Mouse (Mus musculus) E14TG2a.4 (cell line): Measurements from ENCODE around the gene Topaz1.

Source experiments
- CTCF ChIP-seq: conservative IDR thresholded peaks from 2 replicates; pipeline ENCODE4 v1.5.1; 2014; ENCODE audit warnings: low read length
- NANOG ChIP-seq: IDR thresholded peaks from 2 replicates; pipeline ENCODE4 v1.6.1; 2014; ENCODE audit warnings: borderline replicate concordance, low read length, mixed read lengths

DNA sequence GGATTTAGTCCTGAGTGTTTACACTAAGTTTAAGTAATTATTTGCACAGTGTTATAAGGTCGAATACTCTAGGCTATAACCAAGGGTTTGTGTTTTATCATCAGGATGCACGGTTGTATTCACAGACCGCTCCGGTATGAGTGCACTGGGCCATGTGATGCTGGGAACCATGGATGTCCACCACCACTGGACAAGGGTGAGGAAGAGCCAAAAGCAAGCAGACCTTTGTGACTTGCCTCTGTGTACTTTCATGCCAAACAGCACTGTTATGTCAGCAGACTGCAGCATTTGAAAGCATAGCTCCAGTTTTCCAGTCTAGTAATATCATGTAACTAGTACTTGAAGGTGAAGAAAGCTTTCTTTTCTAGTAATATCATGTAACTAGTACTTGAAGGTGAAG is 79.6 kb downstream of the Topaz1 start:
- no peak for TF ChIP-seq CTCF
- no peak for TF ChIP-seq NANOG
